Mouse (Mus musculus): ENCODE measurements around the gene Tmeff1. TPM values are rescaled to one million over a fixed set of nuclear protein-coding genes. Genes with fewer than 3 reads are reported as not detected.

Tmeff1 gene
- 1.6 TPM for polyA plus RNA-seq (2014; fragmentation: Illumina TruSeq; extraction: RNeasy Lipid Tissue Mini Kit (QIAGEN cat#74804); ENCODE audit: low read depth, low replicate concordance)

GRCm38 (mm10) chr4:48584421-48585240, at the start of gene Tmeff1:
Gene Tmeff1 (plus strand): TSS chr4:48585174.

DNA sequence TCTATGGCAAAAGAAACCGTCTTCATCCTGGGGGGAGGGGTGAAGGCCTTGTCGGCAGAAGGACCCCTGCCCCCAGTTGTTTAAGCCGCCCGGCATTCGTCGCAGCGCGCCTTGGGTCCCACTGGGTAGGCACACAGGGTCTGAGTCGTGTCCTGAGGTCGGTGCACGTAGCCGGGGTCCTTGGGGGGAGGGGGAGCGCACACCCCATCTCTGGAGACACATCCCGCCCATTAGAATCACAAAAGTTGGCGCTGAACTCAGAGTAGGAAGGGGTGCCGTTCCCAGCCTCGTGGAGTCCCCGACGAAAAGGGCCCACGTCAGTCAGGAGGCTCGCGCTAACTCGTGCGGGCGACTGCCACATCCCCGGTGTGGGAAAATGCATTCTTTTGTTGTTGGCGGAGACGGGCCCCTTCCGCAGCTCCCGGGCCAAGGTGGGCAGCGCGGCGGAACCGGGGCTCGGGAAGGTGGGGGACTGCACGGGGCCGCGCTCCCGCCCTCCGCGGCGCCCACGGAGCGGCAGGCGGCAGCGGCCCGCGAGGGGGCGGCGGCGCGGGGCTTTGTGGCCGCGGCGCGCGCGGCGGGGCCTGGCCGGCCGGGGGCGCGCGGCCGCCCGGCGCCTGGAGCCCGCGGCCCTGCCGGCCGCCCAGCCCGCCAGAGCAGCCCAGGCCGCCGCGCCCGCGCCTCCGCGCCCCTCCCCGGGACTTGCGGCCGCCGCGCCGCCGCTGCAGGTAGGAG, 45.0 kb upstream of the Tmeff1 start, which contains the start of gene Msantd3:
Msantd3 (plus strand) TSS at position 95 of the 735 bp plus-strand sequence.

GRCm38 (mm10) chr4:48663271-48663670, 78.3 kb downstream of the Tmeff1 start, which contains the start of gene Cavin4:
Gene Cavin4 (plus strand): TSS chr4:48663514.

Other genes starting within 250 kb of the Tmeff1 start
- 21.9 TPM for gene Tex10, start 111.7 kb upstream of the Tmeff1 start, polyA plus RNA-seq (2014; fragmentation: Illumina TruSeq; extraction: RNeasy Lipid Tissue Mini Kit (QIAGEN cat#74804); ENCODE audit: low read depth, low replicate concordance)
- gene Msantd3, start 45.2 kb upstream of the Tmeff1 start, polyA plus RNA-seq (2014; fragmentation: Illumina TruSeq; extraction: RNeasy Lipid Tissue Mini Kit (QIAGEN cat#74804); ENCODE audit: low read depth, low replicate concordance): 9.3 TPM
- gene Cavin4, start 78.3 kb downstream of the Tmeff1 start, polyA plus RNA-seq (2014; fragmentation: Illumina TruSeq; extraction: RNeasy Lipid Tissue Mini Kit (QIAGEN cat#74804); ENCODE audit: low read depth, low replicate concordance): not detected

Data from kidney, adult 10 weeks (tissue).